Mouse (Mus musculus) mature B cell (primary cell): ENCODE data around the gene Gm10271.

Source experiments
- in situ Hi-C: fragments of 300-500 bp; cut with MboI; formaldehyde crosslinking; loops from 2 replicates; pipeline ENCODE4 v1.14.3; 2019

Gene Gm10271

DNA sequence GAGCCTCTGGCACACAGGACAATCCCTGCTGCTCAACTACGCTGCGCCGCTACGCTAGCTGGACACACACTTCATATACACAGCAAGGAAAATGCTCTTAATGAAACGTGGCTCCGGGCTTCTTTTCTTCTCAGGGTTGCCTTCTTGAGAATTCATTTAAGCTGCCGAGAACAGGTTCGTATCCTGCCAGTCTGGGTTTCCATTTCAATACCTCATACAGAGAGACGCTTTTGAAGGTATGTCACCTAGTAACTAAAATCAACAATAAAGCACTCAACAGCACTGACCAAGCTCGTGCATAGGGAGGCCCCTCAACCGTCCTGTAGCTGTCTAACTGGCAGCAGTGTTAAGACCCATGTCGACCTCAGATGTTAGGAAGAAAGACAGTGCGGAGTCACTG, 40.0 kb downstream of the Gm10271 start:
- in situ Hi-C loops, result loop anchor here (25.0 kb wide), 1 partner anchor 280 kb away; the partner anchor contains the start of gene Yeats4

DNA sequence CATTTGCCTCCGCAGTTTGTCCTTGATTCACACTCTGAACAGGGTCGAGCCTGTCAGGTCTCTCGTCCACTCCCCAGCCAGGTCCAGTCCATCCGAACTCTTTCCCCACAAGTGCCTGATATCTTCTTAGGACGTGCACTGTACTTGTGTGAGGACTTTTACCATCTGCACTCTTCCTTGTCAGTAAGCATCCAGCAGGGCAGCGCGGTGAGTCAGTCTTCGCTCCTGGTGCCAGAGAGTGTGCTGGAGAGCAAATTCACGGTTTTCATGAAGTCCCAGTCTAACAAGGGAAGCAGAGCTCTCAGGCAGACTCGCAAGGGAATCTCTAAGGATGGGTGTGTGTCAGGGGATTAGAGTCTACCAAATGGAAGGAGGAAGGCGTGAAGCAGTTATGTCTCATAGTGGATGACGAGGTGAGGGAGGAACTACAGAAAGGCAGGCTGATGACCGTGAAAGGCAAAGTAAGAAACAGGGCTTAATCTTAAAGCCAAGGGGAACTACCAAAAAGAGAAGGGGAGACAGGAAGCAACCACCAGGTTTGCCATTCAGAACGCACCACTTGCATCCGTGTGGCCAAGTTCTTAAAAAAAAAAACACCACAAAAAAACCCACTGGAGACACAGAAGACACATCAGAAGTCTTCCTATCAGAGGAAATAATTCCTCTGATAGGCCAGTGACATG, 40.8 kb downstream of the Gm10271 start:
- in situ Hi-C loops, result loop anchor here (25.0 kb wide), 1 partner anchor 281 kb away; the partner anchor contains the start of gene Yeats4

DNA sequence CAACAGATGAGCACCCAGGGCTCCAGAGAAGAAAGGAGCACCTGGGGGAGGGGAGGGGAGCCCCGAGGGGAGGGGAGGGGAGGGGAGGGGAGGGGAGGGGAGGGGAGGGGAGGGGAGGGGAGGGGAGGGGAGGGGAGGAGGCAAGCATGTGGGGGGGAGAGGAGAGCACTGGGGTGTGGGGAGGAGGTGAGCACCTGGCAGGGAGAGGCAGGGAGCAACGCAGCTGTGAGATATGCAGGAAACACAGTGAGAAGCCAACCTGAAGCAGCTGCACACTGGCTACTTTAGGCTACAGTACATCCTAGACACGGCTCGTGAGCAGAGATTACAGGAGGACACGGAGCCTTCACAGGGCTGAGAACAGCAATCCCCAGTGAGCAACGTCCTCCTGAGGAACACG, 41.5 kb downstream of the Gm10271 start:
- in situ Hi-C loops, result loop anchor here (25.0 kb wide), 1 partner anchor 281 kb away; the partner anchor contains the start of gene Yeats4

DNA sequence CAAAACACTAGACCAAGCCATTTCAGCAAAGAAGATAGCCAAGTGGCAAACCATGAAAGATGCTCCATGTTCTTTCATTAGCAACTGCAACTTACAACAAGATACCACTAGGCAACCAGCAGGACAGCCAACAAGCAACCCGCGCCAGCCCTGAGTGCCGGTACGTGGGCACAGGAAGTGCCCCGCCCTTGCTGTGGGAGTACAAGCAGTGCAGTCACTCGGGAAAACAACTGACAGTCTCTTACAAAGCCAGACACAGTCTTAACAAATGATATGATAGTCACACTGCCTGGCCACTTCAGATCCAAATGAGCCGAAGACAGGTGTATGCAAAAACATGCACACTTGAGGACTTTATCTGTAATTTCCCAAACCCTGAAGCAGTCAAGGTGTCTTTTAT, 41.9 kb downstream of the Gm10271 start:
- in situ Hi-C loops, result loop anchor here (25.0 kb wide), 1 partner anchor 282 kb away; the partner anchor contains the start of gene Yeats4

DNA sequence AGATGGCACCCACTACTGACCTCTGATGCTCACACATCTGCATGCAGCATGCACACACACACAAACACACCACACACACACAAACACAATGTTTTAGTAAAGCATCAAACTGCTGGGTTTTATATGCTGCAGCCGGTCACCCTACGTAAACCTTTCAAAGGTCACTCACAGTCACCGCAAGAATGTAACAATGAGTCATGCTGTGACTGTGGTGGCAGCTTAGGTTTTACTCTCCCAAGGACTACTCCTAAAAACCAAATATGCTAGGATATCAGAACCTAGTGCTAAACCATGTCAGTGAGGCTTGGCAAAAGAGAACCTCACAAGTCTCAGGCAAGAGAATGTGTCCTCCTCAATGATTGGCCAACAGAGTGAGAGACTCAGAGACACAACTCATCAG, 43.6 kb downstream of the Gm10271 start:
- in situ Hi-C loops, result loop anchor here (25.0 kb wide), 1 partner anchor 283 kb away; the partner anchor contains the start of gene Yeats4

DNA sequence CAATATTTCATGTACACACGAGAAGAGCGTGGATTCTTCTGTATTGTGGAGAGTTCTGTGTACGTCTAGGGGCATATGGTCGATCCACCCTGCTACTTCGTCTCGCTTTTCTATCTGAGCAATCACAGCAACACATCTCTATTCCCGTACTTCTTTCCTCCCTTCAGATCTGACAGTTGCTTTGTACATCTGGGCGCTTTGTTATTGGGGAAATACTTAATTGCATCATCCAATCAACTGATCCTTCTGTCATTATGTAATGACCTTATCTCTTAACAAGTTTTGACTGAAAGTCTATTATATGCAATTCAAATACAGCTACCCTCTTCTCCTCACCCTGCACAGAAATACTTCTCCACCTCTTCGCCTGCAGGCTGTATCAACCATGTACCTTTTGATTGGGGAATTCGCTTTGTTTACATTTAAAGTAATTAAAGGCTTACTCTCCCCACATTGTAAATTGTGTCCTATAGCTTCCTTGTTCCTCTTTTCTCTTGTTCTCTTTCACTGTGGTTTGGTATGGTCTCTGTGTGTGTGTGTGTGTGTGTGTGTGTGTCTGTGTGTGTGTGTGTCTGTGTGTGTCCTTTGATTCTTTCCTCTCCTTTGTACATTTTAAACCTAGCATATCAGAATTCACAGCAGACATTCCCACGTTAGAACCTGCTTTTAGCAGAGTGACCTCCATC, 45.8 kb downstream of the Gm10271 start:
- in situ Hi-C loops, result loop anchor here (25.0 kb wide), 1 partner anchor 286 kb away; the partner anchor contains the start of gene Yeats4

DNA sequence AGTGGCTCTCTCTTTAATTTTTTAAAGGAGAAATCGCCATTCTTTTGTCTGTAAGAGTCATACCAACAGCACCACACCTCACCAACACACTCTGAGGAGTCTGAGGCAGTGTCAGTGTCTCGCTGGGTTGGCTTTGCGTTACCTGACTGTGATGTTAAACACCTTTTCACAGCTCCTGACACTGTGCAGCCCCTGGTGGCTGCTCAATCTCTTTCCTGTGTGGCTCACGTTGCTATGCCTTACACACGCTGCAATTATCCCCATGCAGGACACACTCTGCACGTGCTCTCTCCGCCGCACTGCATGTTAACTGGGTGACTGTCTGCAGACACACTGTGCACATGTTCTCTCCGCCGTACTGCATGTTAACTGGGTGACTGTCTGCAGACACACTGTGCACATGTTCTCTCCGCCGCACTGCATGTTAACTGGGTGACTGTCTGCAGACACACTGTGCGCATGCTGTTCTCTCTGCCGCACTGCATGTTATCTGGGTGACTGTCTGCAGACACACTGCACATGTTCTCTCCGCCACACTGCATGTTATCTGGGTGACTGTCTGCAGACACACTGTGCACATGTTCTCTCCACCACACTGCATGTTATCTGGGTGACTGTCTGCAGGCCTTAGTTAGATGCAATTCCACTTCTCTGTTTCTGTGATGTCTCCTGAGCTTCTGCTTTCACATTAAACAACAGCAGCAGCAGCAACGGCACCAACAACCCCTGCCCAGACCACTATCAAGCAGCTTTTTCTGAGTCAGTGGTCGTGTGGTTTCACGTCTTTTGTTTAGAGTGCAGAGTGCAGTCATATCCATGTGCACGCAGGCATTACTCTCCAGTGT, 48.5 kb downstream of the Gm10271 start:
- in situ Hi-C loops, result no loop called here

DNA sequence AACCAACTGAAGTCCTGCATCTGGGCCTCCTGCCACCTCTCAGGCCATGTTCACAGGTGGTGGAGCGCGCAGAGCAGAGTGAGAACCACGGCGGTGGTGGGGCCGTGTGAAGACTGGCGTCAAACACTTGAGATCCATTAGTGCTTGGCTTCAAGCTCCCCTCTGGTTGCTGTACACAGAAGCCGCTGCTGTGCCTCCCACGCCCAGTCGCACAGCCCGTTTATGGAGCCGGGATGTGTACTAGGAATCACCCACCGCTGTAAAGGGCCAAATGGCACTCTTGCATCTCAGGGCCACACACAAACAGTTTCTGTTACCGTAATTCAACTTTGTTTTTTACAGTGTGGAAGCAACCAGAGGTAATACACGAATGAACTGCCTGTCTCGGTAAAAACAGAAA, 50.2 kb downstream of the Gm10271 start:
- in situ Hi-C loops, result no loop called here

DNA sequence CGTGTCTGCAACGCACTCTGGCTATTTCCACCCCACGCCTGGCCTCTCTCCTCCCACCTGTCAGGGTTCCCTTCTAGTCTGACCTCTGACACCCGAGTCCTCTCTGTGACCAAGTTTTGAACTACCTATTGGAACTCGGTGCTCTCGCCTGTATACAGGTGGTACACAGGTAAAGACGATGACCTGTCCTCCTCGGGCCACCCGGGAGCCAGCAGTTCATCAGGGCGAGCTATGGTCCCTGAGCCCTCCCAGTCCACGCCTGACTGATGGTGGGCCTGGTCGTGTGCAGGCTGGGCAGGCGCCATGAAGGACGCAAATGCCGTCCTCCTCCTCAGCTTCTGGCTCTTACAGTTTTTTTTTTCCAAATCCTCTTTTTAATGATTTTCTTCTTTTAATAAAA, 51.0 kb downstream of the Gm10271 start:
- in situ Hi-C loops, result no loop called here

DNA sequence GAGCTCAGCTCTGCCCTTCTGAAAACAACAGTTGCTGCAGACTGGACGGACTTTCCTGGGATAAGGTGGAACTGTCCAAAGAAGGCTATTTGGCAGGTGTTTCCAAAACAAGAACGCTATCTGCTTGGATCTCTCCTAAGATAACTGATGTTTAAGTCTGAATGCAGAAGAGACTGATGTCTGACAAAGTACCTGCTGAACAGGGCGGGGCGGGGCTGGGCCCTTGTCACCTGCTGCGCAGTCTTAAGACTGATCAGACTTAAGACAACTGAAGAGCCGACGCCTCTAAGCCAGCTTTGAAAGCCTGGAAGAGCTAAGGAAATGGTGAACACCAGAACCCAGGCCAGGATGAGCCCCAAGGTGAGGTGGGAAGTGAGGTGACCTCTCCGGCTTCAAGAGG, 51.8 kb downstream of the Gm10271 start:
- in situ Hi-C loops, result no loop called here

DNA sequence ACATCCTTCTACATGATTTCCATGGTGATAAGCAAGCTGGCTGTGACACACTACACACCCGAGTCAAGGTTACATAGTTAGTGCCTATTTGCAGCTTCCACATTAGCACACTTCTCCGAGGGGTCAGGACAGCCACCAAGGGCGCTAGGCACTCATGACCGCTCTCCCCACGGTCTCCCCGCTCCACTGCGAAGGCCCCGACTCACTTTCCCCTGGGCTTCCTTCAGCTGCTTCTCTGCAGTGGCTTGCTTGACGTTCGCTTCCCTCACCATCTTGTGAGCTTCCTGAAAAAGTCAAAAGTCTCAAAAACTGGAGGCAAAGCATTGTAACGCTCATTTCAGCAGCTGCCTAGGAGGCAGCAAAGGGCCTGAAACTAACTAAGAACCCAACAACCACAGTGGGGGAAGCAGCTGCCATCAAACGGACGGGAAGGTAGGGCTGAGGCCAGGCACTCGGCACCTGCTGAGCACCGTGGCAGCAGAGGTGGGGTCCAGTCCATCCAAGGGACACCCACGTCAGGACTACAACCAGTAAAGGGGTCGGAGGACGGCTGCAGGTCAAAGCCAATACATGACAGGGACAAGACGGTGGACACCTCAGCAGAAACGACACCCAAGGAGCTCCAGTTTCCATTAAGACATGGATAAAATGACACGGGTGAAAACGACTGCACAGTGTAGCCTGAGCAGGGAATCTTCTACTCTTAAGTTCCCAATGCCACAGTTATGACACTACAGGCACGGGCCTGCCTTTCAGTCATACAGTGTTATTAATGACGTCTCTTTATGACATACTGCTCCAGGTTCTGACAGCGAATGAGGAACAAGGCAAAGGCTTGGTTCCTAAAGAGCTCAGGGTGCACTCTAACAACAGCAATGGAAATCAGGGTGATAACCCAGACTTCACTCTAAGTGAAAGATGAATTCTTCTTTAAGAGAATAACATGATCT, 52.8 kb downstream of the Gm10271 start:
- in situ Hi-C loops, result no loop called here

DNA sequence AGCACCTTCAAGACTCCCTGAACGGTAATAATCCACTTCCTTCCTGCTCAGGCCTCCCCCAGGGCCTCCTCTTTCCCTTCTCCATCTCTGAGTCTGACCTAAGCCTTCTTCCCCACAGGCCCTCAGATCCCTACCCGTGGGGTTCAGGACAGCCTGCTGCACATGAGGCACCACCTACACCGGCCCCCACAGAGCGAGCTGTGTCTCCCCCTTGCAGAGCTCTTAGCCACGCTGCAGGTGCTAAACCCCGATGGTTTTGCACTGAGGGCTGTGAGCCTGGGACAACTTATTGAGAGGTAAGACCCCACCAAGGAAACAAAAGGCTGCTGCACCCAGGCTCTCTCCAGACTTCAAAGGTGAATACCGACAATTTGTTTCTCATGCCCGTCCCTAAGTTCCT, 55.8 kb downstream of the Gm10271 start:
- in situ Hi-C loops, result no loop called here

DNA sequence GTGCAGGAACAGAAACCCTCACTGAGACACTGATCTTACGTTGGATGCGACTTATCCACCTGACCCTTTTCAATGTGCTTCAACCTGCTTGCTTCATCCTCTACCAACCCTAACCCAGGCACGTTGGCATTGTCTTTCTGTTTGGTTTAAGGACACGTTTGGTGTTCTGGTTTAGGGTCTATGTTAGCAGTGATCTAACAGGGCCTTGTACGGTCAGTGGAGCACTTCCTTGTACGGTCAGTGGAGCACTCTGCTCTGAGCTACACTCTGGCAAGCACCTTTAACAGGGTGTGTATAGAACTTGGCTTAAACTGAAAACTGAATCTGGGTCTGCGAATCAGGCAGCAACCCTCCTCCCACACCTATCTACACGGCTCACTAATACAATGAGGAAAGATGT, 57.1 kb downstream of the Gm10271 start:
- in situ Hi-C loops, result no loop called here

DNA sequence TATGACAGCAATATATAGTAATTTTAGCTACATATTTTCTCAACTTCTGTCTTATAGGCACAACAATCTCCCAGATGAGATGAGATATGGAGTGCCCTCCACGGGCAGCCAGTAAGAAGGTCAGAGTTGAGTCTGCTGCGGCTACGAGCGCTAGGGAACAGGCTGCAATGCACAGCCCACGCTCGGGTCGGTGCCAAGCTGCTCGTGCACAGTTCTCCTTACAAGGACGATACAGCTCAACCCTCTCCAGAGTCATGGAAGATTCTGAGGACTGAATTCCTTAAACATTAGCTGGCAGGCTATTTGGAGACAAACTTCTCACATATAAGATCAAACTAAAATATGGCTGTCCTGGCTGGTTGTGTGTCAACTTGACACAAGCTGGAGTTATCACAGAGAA, 57.8 kb downstream of the Gm10271 start:
- in situ Hi-C loops, result no loop called here

DNA sequence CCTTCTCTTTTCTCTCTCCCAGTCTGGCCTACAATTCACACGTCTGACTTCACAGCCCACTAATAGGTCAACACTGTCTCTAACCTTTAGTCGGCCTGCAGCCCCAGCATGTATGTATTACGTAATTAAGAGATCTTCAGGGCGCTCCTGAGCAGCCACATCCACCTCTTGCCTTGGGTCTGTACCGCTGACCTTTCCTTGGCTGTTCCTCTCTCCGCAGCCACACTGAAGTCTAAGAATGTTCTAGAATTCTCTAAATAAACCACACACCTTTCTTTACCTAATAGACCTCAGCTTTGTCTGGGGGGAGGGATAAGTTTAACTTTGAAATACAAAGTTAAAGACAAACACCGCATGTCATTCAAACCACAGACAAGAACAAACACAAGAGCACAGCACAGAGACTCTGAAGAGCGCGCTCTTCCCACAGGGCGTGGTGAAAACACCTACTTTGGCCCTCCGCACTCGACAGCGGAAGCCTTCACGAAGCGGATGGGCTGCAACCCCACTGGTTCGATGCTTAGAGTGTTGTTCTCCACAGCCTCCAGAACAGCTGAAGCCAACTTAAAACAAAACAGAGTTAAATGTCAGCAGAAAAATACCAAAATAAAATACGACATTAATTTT, 58.6 kb downstream of the Gm10271 start:
- in situ Hi-C loops, result no loop called here

DNA sequence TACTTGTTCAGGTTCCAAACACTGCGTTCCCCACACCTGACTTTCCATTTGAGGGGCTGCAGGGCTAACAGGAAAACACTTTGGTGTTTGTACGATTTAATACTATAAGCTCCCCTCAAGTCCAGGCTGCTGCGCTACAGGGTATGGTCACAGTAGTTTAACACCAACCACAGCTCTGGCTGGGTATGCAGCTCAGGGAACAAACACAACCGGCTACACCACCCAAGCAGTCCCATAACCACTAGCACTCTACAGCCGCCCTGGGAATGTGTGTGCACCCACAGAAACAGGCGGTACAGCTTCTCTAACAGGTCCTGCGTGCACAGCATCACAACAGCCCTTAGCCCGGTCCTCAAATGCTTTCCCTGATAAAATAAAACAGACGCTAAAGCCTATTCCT, 59.6 kb downstream of the Gm10271 start:
- in situ Hi-C loops, result no loop called here

DNA sequence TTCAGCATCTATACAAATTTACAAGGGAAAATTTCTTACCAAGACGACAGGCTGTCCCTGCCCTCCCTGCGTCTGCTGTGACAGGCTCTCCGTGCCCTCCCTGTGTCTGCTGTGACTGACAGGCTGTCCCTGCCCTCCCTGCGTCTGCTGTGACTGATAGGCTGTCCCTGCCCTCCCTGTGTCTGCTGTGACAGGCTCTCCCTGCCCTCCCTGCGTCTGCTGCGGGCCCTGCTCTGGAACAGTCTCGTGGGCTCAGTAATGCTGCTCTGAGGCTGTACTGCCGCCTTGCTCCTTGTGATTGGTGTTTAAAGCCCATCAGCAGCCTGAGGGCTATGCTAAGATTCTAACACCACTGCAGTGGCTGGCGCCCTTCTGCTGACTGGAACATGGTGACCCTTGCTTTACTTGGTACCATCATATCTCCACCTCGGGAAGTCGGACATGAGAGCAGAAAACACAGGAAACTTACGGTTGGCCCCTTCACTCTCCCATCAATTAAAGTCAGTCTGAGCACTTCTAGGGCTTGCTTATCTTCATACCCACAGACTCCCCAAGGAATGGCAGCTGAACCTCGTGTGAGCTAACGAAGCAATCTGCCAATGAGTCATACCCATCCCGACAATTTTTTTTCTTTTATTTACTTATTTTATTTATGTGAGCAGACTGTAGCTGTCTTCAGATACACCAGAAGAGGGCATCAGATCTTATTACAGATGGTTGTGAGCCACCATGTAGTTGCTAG, 63.3 kb downstream of the Gm10271 start:
- in situ Hi-C loops, result no loop called here
